Mouse (Mus musculus): Measurements from ENCODE around the gene Tox2.
A peak's percentile ranks its signal among the peaks of the same experiment; 100 is the strongest.

Tox2 gene

DNA sequence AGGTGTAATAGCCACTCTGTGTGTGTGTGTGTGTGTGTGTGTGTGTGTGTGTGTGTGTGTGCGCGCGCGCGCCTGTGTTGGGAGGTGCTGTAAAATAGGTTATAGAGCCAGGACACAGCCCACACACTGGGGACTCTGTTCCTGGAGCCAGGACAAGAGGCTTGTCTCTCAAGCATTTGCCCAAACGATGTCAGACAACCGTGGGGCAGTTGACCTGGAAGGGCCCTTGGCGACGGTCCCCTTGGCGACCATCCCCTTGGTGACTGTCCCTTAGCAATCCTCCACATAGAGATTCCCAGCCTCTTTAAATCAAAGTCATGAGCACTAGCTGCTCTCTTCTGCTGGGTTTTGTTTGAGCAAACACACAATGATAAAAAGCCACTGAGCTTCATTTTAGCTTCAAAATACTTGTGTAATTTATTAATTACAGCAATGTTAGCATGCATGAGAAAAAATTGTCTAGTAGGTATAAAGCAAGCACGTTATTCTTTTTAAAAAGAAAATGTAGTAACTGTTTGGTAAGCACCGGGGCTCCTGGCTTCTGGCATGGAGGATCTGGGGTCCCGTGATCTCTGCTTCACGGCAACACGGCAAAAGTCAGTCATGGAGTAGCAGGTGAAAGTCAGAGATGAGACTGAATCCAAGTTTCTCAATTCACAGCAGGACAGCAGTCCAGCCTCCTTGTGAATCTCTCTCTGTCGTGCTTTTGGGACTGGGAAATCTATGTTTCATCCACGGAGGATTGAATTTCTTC lies 3.0 kb downstream of the Tox2 start:
- DNase-seq, result peak; percentile 53

DNA sequence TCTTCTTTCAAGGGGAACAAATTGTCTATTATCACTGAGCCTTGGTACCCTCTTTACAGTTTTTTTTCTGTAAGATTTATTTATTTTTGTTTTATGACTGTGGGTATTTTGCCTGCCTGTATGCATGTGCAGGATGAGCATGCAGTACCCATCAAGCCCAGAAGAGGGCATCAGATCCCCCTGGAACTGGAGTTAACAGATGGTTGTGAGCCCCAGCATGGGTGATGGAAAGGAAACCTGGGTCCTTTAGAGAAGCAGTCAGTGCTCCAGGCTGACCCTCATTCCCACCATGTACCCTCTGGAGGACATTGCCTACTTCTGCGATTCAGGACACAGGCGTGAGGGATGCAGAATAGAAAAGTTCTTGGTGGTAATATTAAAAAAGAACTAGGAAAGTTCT lies 4.4 kb downstream of the Tox2 start:
- peak; percentile 60 for DNase-seq

GRCm38 (mm10) chr2:163209139-163209538 lies 6.2 kb downstream of the Tox2 start:
- DNase-seq, result no peak

DNA sequence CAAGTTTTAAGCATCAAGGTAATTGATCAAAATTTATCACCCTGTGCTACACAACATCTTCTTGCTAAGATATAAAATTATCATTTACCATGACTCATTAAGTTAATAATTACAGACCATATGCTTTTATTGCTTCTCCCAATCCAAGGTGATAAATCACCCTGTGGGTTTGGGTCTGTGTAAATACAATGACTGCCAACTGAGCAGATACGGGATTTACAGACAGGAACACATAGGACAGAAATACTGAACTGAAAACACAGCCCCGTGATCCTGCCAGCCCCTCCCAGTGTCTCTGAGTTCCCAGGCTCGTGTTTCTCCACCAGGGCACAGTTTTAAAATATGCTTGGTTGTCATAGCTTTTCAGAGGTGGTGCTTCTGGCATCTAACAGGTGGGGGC lies 10.2 kb downstream of the Tox2 start:
- DNase-seq, result no peak

- DNase-seq, result no peak
Measured at GRCm38 (mm10) chr2:163218095-163218494, 15.2 kb downstream of the Tox2 start.

GRCm38 (mm10) chr2:163218571-163218970 lies 15.6 kb downstream of the Tox2 start:
- no peak for DNase-seq

GRCm38 (mm10) chr2:163219447-163219846 lies 16.5 kb downstream of the Tox2 start:
- DNase-seq, result no peak

DNA sequence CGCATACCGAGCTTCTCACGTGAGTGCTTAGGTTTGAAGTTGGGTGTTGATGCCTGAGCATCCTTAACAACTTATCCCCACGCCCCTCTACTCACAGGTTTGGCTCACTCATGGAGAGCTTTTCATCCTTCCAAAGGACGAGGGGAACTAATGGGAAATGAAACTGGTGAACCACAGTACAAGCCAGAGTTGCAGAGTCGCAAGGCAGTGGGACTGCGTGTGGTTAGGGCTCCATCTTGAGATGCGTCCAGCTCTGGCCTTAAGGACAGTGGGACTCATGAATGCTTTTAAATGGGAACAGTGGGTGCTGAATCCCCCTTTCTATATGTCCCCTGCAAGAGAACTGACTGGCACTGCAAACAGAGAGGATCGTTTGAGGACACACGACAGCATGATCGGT lies 17.8 kb downstream of the Tox2 start:
- no peak for DNase-seq

GRCm38 (mm10) chr2:163225302-163225701 lies 22.4 kb downstream of the Tox2 start:
- peak; percentile 22 for DNase-seq

DNA sequence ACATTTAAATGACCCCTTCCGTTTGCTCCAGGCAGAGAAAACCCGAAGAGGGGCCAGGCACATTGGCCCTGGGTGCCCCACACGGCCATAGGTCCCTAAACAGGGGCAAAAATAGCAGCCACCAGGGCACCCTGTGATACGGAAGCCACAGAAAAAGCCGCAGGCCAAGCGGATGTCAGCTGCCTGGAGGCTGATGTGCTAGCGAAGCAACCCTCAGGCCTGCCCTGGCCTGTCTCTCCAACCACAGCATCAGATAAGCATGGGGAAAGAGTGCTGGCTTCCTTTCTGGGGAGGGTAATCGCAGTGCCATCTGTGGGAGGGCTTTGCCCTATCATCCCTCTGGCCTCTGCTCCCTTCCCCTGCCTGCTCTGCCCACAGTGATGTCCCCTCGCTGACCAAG lies 26.1 kb downstream of the Tox2 start:
- no peak for DNase-seq

- DNase-seq, result no peak
Measured at GRCm38 (mm10) chr2:163231781-163232534, 29.0 kb downstream of the Tox2 start.

DNA sequence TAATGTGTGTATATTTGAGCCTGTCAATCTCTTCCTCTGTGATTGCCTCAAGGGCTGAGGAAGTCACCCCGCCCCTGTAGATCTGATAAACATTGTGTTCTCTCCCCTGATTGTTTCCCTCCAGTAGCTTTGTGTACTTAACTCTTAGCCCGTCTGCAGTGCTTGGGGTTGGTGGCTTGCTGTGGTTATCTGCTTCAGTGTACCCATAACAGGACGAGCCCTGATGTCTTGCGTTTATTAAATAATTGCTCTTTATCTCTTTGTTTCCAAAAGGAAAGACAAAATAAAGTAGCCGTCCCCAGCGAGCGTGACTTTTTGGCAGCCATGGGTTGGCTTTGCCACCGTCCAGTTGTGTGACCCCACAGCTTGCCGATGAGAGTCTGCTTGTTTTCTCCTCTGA lies 30.7 kb downstream of the Tox2 start:
- DNase-seq, result no peak

DNA sequence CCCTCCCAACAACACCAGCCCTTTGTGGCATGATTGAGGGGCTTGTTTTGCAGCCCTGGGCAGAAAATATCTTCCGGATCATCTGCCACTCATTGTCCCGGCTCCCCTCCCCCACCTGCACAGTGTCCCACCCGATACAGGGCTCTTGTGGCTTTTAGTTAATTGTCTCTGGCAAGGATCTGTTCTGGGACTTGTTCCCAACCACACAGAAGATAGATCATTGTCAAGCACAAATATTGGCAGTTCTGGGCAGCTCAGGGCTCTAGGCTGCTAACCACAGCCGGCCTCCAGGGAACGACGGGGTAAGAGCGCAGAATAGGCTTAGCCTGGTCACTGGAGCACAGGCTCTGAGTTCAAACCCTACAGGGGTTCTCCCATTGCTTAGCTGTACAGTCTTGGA lies 33.1 kb downstream of the Tox2 start:
- DNase-seq, result peak; percentile 34

GRCm38 (mm10) chr2:163237999-163238529 lies 35.1 kb downstream of the Tox2 start:
- DNase-seq, result peak; percentile 63

- DNase-seq, result no peak
Measured at GRCm38 (mm10) chr2:163239945-163240344, 37.0 kb downstream of the Tox2 start.

DNA sequence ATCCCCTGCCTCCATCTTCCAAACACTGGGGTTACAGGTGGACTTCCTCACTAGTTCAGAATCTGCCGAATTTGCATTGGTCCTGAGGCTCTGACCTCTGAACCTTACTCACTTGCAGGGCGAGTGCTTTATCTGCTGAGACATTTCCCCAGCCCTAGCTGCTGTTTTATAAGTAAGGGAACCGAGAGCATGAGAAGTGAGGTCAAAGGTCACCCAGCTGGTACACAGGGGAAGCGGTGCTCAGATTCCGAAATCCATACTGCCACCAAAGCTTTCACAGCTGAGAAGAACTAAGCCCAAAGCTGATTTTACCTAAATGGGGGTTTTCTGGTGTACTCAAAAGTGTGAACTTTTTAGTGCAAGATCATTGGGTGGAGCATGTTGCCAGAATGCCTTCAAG lies 38.9 kb downstream of the Tox2 start:
- DNase-seq, result no peak

- no peak for DNase-seq
Measured at GRCm38 (mm10) chr2:163243917-163244852, 41.3 kb downstream of the Tox2 start.

- DNase-seq, result no peak
Measured at GRCm38 (mm10) chr2:163248912-163249311, 46.0 kb downstream of the Tox2 start.

GRCm38 (mm10) chr2:163252645-163253044 lies 49.7 kb downstream of the Tox2 start:
- no peak for DNase-seq

DNA sequence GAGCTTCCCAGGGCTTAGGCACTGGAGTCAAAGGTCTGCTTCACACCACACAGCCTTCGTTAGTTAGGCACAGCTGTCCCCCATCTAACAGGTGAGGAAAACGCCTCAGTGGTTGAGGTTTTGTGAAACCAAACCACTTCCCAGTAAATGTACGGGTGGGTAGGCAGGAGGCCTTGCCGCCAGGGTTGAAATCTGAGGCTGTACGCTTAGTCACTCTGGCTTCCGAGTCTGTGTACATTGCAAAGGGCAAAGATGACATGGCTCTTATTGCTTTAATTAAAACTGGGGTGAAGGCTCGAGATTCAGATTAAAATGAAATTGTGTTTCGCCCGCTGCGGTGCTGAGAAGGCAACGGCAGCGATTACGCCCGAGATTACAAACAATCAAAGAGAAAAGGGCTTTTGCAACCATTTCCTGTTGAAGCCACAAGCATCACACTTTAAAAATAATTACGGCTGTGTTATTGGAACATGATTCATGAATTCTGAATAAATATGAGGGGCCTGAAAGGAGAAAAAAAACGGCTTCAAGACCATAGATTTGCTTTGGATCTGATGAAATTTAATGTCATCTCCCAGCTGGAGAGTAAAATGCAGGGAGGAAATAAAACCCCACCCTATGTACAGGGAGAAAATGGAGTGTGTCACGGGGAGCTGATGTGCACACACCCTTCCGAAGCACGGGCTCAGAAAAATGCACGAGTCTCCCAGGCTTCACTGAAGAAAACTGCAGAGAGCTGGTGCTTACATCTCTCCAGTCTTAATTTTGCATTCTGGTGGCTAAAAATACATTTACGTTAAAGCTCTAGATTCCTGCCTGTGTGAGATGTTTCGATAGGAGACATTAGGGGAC lies 50.5 kb downstream of the Tox2 start:
- DNase-seq, result no peak

GRCm38 (mm10) chr2:163254228-163254627 lies 51.3 kb downstream of the Tox2 start:
- DNase-seq, result no peak

- DNase-seq, result no peak
Measured at GRCm38 (mm10) chr2:163256765-163257164, 53.8 kb downstream of the Tox2 start.
